Mouse (Mus musculus) brain, embryonic 14.5 days (tissue): ENCODE results near the gene Nsmce4a.

ENCODE experiments used
- CTCF ChIP-seq: fragments of 200-500 bp; IDR thresholded peaks from 2 replicates; pipeline ENCODE4 v1.5.1; 2012; ENCODE audit warnings: inconsistent platforms, mild to moderate bottlenecking, moderate library complexity, borderline replicate concordance; ENCODE audit not compliant: insufficient read depth, insufficient read length; ENCODE audit errors: extremely low read depth
- POLR2A ChIP-seq: fragments of 200-500 bp; IDR thresholded peaks from 2 replicates; pipeline ENCODE4 v1.6.1; 2012; ENCODE audit warnings: mild to moderate bottlenecking, inconsistent platforms, borderline replicate concordance; ENCODE audit not compliant: poor library complexity, insufficient read depth, insufficient read length, severe bottlenecking; ENCODE audit errors: extremely low read depth

GRCm38 (mm10) chr7:130578607-130579006 is 5.7 kb upstream of the Nsmce4a start:
- no peak for TF ChIP-seq CTCF
- TF ChIP-seq POLR2A, result no peak
